Mouse (Mus musculus) hindbrain, embryonic 14.5 days (tissue): ENCODE results near the gene Gm13691. TPM values are rescaled to one million over a fixed set of nuclear protein-coding genes. Genes with fewer than 3 reads are reported as not detected.
"Not testable (repeated sequence)": the region's sequence is repeated elsewhere in the genome, so short reads cannot be mapped to it uniquely, and the experiment has no call there.

ENCODE experiments used
- ATAC-seq: fragments of 200-750 bp; cut with Nextera tagmentation; 2 replicates; pipeline ENCODE4 v1.8.0; 2017; ENCODE audit warnings: moderate number of reproducible peaks, mild to moderate bottlenecking, moderate TSS enrichment, moderate library complexity; ENCODE audit not compliant: low FRiP score
- DNase-seq: peaks from one replicate; pipeline ENCODE4 v3.0.0-alpha.2; 2015; ENCODE audit warnings: low spot score
- H3K27ac ChIP-seq: fragments of 300-500 bp; sonication (generic); 2 replicates; pipeline ENCODE4 v1.5.1; 2014; ENCODE audit warnings: mild to moderate bottlenecking, moderate library complexity
- H3K27me3 ChIP-seq: fragments of 300-500 bp; sonication (generic); 2 replicates; pipeline ENCODE4 v1.6.1; 2014; ENCODE audit warnings: mild to moderate bottlenecking, low read length, mixed read lengths; ENCODE audit not compliant: control insufficient read depth, insufficient read depth
- H3K36me3 ChIP-seq: fragments of 300-500 bp; sonication (generic); replicated peaks from 2 replicates; pipeline ENCODE4 v1.6.1; 2014; ENCODE audit not compliant: control insufficient read depth, insufficient read depth
- H3K4me1 ChIP-seq: fragments of 300-500 bp; sonication (generic); replicated peaks from 2 replicates; pipeline ENCODE4 v1.6.1; 2014; ENCODE audit warnings: antibody characterized with exemption, low read length, mixed read lengths; ENCODE audit not compliant: control insufficient read depth, insufficient read depth
- H3K4me2 ChIP-seq: fragments of 300-500 bp; sonication (generic); replicated peaks from 2 replicates; pipeline ENCODE4 v1.6.1; 2014; ENCODE audit warnings: mild to moderate bottlenecking, moderate library complexity
- H3K4me3 ChIP-seq: fragments of 300-500 bp; sonication (generic); replicated peaks from 2 replicates; pipeline ENCODE4 v1.5.1; 2014; ENCODE audit warnings: mild to moderate bottlenecking, low read length
- H3K9ac ChIP-seq: fragments of 300-500 bp; sonication (generic); 2 replicates; pipeline ENCODE4 v1.6.1; 2014
- H3K9me3 ChIP-seq: fragments of 300-500 bp; sonication (generic); 2 replicates; pipeline ENCODE4 v1.6.1; 2016; ENCODE audit warnings: low read length; ENCODE audit not compliant: control insufficient read depth
- WGBS: fragments of 180-500 bp; shearing (Covaris S2); extraction: QIAGEN DNeasy Blood & Tissue Kit; methylation state at CpG from one replicate; pipeline ENCODE4 v1.1.7; 2014; 5-methylcytosine and 5-hydroxymethylcytosine counted together
- polyA plus RNA-seq: library from polyadenylated mRNA; unstranded; fragments of >200 nt; fragmentation: Nextera tagmentation; extraction: Ambion mirVana; gene quantifications from 2 replicates; pipeline ENCODE4 v1.2.1, GENCODE M21; 2014

The Gm13691 gene
- polyA plus RNA-seq, 1 experiment from 2014 or later: not detected

DNA sequence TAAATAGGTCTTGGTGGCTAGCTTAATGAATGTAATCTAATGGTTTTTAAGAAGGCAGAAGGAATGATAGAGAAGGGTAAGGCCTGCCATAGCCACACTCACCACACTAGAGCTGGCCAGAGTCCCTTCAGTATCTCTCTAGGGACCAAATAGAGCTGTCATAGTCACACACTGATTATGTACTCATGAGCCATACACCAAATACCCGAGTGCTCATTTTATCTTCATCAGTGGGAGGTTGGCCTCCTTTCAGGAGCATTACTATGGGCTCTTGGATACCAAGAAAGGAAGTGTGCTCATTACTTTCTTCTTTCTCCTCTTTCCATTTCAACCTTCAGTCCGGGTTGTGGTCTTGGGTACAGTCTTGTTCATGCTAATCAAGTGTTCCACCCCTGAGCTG lies 31.6 kb downstream of the Gm13691 start:
- H3K36me3 ChIP-seq: no peaks in the 10 kb centered on the region
- H3K9ac ChIP-seq: no peak overlapping the region
- ATAC-seq: no peak
- DNase-seq: no peak
- 79% methylated on average over 2 of the region's 2 CpGs for WGBS
- H3K27me3 ChIP-seq: no peaks in the 10 kb centered on the region
- H3K4me3 ChIP-seq: no peak overlapping the region
- no peaks in the 10 kb centered on the region for H3K9me3 ChIP-seq
- H3K4me2 ChIP-seq: no peak overlapping the region
- H3K4me1 ChIP-seq: no peaks in the 10 kb centered on the region
- no peak overlapping the region for H3K27ac ChIP-seq

DNA sequence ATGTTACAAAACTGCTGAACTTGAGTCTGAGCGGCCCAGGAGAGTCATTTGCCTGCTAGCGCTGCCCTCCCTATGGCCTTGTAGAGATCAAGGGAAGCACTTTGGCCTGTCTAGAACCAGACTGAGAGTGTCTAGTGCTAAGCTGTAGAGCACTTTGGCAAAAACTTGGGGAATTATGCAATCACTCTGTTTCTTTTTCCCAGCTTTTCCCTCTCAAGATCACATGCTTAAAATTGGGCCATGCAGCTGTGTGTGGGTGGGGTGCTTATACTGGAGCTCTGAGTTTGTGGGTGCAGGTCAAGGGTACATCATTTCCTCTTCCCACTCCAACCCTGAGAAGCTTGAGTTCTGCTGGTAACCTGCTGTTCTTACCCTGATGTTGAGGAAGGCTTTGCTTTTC lies 32.6 kb downstream of the Gm13691 start:
- no peaks in the 10 kb centered on the region for H3K4me1 ChIP-seq
- DNase-seq (no peak), ATAC-seq (no peak)
- H3K9ac ChIP-seq: no peak overlapping the region
- no peaks in the 10 kb centered on the region for H3K9me3 ChIP-seq
- 89% methylated on average over 2 of the region's 2 CpGs for WGBS
- no peaks in the 10 kb centered on the region for H3K27me3 ChIP-seq
- H3K4me3 ChIP-seq: no peak overlapping the region
- H3K36me3 ChIP-seq: no peaks in the 10 kb centered on the region
- no peak overlapping the region for H3K4me2 ChIP-seq
- no peak overlapping the region for H3K27ac ChIP-seq

DNA sequence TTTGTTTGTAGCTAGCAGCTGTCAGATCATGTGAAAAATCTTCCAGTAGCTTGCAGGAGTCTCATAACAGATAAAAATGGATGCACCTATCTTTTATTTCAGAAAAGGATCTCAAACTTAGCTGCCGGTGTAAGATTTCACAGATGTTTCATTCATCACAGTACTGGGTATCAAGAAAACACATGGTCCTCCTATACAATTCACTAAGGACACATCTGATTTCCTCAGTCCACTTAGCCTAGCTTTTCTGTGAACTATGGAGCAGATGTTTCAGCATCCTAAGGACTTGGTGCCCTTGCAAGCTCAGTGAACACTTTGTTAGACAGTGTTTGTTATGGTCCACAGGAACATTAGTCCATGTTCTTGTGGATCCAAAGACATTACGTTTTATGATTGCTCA lies 33.0 kb downstream of the Gm13691 start:
- Histone ChIP-seq H3K36me3 (no peaks in the 10 kb centered on the region), H3K27me3 (no peaks in the 10 kb centered on the region), H3K9ac (no peak overlapping the region), H3K4me3 (no peak overlapping the region), H3K4me1 (no peaks in the 10 kb centered on the region), H3K27ac (no peak overlapping the region), H3K9me3 (no peaks in the 10 kb centered on the region), H3K4me2 (no peak overlapping the region)
- 84% methylated on average over 2 of the region's 2 CpGs for WGBS
- DNase-seq (no peak), ATAC-seq (no peak)

DNA sequence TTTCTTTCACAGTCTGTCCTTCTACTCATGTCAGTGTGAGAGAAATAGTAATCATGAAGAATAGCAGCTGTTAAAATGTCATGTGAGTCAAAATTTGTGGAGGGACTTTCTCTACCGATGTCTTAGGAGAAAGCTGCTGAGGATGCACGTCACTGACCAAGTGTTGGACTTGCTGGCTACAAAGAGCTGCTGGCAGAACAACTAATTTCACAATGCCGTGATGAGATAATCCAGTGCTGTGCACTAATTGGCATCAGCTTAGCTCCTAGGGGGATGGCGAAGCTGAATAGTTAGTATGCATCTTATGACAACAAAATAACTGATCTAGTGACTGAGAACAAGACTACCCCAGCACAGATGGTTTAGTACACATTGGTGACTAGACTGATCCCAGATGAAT lies 34.9 kb downstream of the Gm13691 start:
- ATAC-seq (no peak), DNase-seq (no peak)
- Histone ChIP-seq H3K4me1 (no peaks in the 10 kb centered on the region), H3K36me3 (no peaks in the 10 kb centered on the region), H3K4me2 (no peak overlapping the region), H3K9ac (no peak overlapping the region), H3K4me3 (no peak overlapping the region), H3K27ac (no peak overlapping the region), H3K27me3 (no peaks in the 10 kb centered on the region), H3K9me3 (no peaks in the 10 kb centered on the region)
- 66% methylated on average over 4 of the region's 4 CpGs for WGBS

DNA sequence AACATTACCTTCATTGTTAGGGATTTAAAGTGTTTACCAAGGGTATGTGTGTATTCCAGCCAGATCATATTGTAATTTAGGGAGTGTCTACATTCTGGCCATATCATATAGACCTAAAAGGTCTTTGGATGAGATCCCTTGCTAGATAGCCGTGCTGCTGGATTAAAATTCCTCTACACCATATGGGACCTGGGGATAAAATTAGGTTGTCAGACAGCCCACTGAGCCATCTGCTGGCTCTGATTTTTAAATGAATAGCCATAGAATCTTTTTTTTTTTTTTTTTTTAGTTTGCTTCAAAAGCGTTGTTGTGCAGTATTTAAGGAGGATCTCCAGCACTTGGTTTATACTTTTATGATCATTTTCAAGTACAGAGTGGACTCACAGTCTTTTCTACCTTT lies 42.2 kb downstream of the Gm13691 start:
- 87% methylated on average over 2 of the region's 2 CpGs for WGBS
- no peak for DNase-seq

DNA sequence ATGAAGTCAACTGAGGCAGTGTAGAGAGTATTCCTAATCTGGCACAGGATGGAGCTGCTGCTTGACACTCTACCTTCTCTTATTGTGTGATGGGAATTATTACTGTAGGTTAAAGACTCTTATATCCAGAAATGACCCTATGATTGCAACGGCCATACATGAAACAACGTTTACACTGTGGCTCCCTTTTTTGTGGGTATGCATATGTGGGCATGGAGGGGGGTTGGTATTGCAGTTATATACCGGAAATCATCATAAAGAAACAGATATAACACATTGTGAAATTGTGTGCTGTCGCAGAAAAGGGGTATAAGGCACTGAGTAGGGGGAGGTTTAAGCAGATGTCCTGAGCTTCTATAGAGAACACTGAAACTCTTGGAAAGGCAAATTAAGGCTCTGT lies 45.6 kb downstream of the Gm13691 start:
- ATAC-seq (no peak), DNase-seq (no peak)
- H3K9me3 ChIP-seq: no peaks in the 10 kb centered on the region
- H3K27me3 ChIP-seq: no peaks in the 10 kb centered on the region
- H3K4me3 ChIP-seq: no peak overlapping the region
- H3K4me1 ChIP-seq: no peaks in the 10 kb centered on the region
- no peak overlapping the region for H3K9ac ChIP-seq
- WGBS: 90% methylated on average over 4 of the region's 4 CpGs
- H3K27ac ChIP-seq: no peak overlapping the region
- H3K36me3 ChIP-seq: no peaks in the 10 kb centered on the region
- H3K4me2 ChIP-seq: no peak overlapping the region

More for the DNA sequence above, 42.2 kb downstream of the Gm13691 start:
- H3K9me3 ChIP-seq: no peaks in the 10 kb centered on the region
- no peak overlapping the region for H3K27ac ChIP-seq
- H3K4me2 ChIP-seq: no peak overlapping the region
- no peaks in the 10 kb centered on the region for H3K27me3 ChIP-seq
- ATAC-seq: no peak
- H3K4me1 ChIP-seq: no peaks in the 10 kb centered on the region
- no peak overlapping the region for H3K9ac ChIP-seq
- no peaks in the 10 kb centered on the region for H3K36me3 ChIP-seq
- no peak overlapping the region for H3K4me3 ChIP-seq

DNA sequence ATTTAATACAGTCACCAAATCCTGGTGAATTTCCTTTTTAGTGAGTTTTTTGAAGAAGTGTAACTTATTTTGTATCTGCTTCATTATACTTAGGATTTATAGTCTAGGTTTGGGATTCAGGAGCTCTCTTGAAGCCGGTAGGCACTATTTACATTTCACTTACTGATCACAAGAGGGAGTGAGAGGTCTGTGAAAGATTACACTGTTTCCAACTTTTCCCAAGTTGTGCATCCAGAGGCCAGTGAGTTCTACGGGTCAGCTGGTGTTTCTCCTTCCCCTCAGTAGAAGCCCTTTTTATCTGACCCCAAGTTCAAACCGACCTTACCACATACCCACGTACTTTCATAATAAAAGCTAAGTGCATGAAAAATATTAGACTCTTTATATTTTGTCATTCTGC lies 47.0 kb downstream of the Gm13691 start:
- ATAC-seq: no peak
- no peak overlapping the region for H3K27ac ChIP-seq
- H3K4me1 ChIP-seq: no peaks in the 10 kb centered on the region
- no peaks in the 10 kb centered on the region for H3K27me3 ChIP-seq
- H3K9me3 ChIP-seq: no peaks in the 10 kb centered on the region
- no peak overlapping the region for H3K4me2 ChIP-seq
- no peak overlapping the region for H3K9ac ChIP-seq
- no peaks in the 10 kb centered on the region for H3K36me3 ChIP-seq
- no peak overlapping the region for H3K4me3 ChIP-seq
- peak; percentile 60 for DNase-seq
- 38% methylated on average over 4 of the region's 4 CpGs for WGBS

DNA sequence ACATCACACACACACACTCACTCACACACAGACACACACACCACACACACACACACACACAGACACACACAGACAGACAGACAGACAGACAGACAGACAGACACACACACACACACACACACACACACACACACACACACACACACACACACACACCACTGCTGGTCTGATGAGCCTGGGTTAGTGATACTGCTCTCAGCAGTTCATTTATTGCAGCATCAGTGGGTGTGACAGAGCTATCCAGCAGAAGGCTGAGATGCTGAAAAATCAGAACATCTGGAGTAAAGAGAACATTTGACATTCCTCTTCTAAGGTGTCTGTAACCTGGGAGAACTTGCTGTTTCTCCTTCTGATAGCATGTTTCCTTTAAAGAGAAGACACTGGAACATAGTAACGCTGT lies 47.6 kb downstream of the Gm13691 start:
- ATAC-seq, H3K4me3 ChIP-seq, DNase-seq, H3K4me1 ChIP-seq, H3K27ac ChIP-seq, H3K27me3 ChIP-seq, H3K9me3 ChIP-seq, H3K9ac ChIP-seq, H3K36me3 ChIP-seq, H3K4me2 ChIP-seq: not testable (repeated sequence)
- WGBS: 70% methylated on average over 1 of the region's 1 CpGs

DNA sequence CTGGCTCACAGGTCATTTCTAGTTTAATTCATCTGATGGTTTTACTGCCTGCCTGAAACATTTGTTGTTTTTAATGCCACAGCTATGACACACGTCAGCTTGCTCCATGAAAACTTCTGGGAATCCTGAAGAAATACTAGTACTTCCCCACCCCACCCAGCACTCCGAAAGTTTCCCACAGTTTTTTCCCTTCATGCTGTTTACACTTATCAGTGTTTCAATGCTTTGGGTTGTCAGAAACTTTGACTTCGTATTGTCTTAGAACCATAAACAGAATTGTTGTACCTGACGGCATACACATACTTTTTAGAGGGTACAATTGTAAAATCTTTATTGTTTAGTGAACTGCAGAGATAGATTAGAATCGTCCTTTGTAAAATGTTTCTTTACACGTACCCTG lies 48.9 kb downstream of the Gm13691 start:
- H3K4me1 ChIP-seq: no peaks in the 10 kb centered on the region
- no peak overlapping the region for H3K4me3 ChIP-seq
- no peaks in the 10 kb centered on the region for H3K27me3 ChIP-seq
- H3K36me3 ChIP-seq: no peaks in the 10 kb centered on the region
- H3K4me2 ChIP-seq: no peak overlapping the region
- H3K27ac ChIP-seq: no peak overlapping the region
- DNase-seq (no peak), ATAC-seq (no peak)
- H3K9me3 ChIP-seq: no peaks in the 10 kb centered on the region
- 79% methylated on average over 6 of the region's 6 CpGs for WGBS
- H3K9ac ChIP-seq: no peak overlapping the region
